ENCODE assay signal across 8 mouse cellular contexts in genomic region chr12:44209824-44210752, GRCm38 (mm10). TPM values are rescaled to one million over a fixed set of nuclear protein-coding genes. Genes with fewer than 3 reads are reported as not detected.
A peak's percentile ranks its signal among the peaks of the same experiment; 100 is the strongest.
DNase-seq lines count a peak whose midpoint lies in the region; ATAC-seq and TF ChIP-seq lines count a peak whose summit lies in the region.

Gene Dnajb9, minus strand, starts transcription at chr12:44210326.

- ATAC-seq in forebrain, postnatal 0 days: peak; percentile 98
- ATAC-seq in lung, embryonic 15.5 days (ENCODE audit: borderline replicate concordance, extremely low read depth, low FRiP score, low TSS enrichment): peak; percentile 100

- peaks cover 6 to 8% of the 10 kb centered on the region in 2 experiments for H3K36me3 ChIP-seq in MEL (ENCODE audit: control insufficient read depth in 1 of 2, insufficient read depth in 2 of 2, low read length in 2 of 2)
- H3K36me3 ChIP-seq in forebrain, postnatal 0 days (ENCODE audit: insufficient read depth): peaks cover 4% of the 10 kb centered on the region
- peaks cover 4% of the 10 kb centered on the region; the same call in 1 of the 2 replicates for H3K36me3 ChIP-seq in lung, embryonic 15.5 days

- no peaks in the 10 kb centered on the region for H3K9me3 ChIP-seq in MEL (replicated peaks; ENCODE audit: insufficient read depth, low read length)
- H3K9me3 ChIP-seq in forebrain, postnatal 0 days (ENCODE audit: low read length): no peaks in the 10 kb centered on the region
- H3K9me3 ChIP-seq in lung, embryonic 15.5 days: no peaks in the 10 kb centered on the region

- peaks cover 2% of the 10 kb centered on the region; the same call in 1 of the 2 replicates for H3K79me2 ChIP-seq in MEL (ENCODE audit: control insufficient read depth, insufficient read depth, low read length, poor library complexity)

- peak within 1 kb of the TSS; percentile 18 for H3K27ac ChIP-seq in MEL (ENCODE audit: control insufficient read depth, low read depth, low read length)
- peak within 1 kb of the TSS; percentile 72 for H3K27ac ChIP-seq in cerebellum, adult 2 months (ENCODE audit: insufficient read depth, low read length)
- H3K27ac ChIP-seq in forebrain, postnatal 0 days (ENCODE audit: low read depth, low read length): peak within 1 kb of the TSS; percentile 90
- peak within 1 kb of the TSS; percentile 76 for H3K27ac ChIP-seq in lung, embryonic 15.5 days

- peak within 1 kb of the TSS; percentile 85 for H3K4me2 ChIP-seq in forebrain, postnatal 0 days (ENCODE audit: low read depth)
- H3K4me2 ChIP-seq in lung, embryonic 15.5 days: peak within 1 kb of the TSS; percentile 67

- no peak for TF ChIP-seq RAD21 in MEL (IDR thresholded peaks at IDR 0.05; ENCODE audit: low read depth, low read length)

- H3K4me3 ChIP-seq in MEL (ENCODE audit: control insufficient read depth in 1 of 2, insufficient read depth in 1 of 2, low read depth in 2 of 2, low read length in 2 of 2): peak within 1 kb of the TSS; percentile 85 to 96
- peak within 1 kb of the TSS; percentile 72 for H3K4me3 ChIP-seq in cerebellum, adult 2 months (replicated peaks; ENCODE audit: insufficient read depth, low read depth, low read length)
- H3K4me3 ChIP-seq in forebrain, postnatal 0 days (ENCODE audit: low read depth, low read length): peak within 1 kb of the TSS; percentile 99
- H3K4me3 ChIP-seq in lung, embryonic 15.5 days: peak within 1 kb of the TSS; percentile 98

- peak in 1 of 2 experiments; percentile 57; a peak in 2 of 4 replicates for TF ChIP-seq EP300 in MEL (IDR thresholded peaks at IDR 0.05; ENCODE audit: low read depth in 1 of 2, low read length in 2 of 2)

- peaks cover 2 to 8% of the 10 kb centered on the region in 2 experiments; a peak in 3 of 4 replicates for H3K4me1 ChIP-seq in MEL (ENCODE audit: control insufficient read depth in 1 of 2, insufficient read depth in 2 of 2, low read length in 2 of 2)
- no peaks in the 10 kb centered on the region; the same call in 1 of the 2 replicates for H3K4me1 ChIP-seq in cerebellum, adult 2 months (ENCODE audit: control insufficient read depth, insufficient read depth, low read length)
- H3K4me1 ChIP-seq in forebrain, postnatal 0 days (ENCODE audit: insufficient read depth): 0 out of 2 replicates have a peak, but pooled peaks cover 12% of the 10 kb centered on the region
- peaks cover 5% of the 10 kb centered on the region; the same call in 1 of the 2 replicates for H3K4me1 ChIP-seq in lung, embryonic 15.5 days

- H3K9ac ChIP-seq in MEL (ENCODE audit: control insufficient read depth, low read depth, low read length, poor library complexity, severe bottlenecking): peak within 1 kb of the TSS; percentile 82
- H3K9ac ChIP-seq in forebrain, postnatal 0 days: peak within 1 kb of the TSS; percentile 89
- peak within 1 kb of the TSS; percentile 93 for H3K9ac ChIP-seq in lung, embryonic 15.5 days

- peak; percentile 71 to 87 for TF ChIP-seq POLR2A in MEL (IDR thresholded peaks at IDR 0.05; ENCODE audit: control insufficient read depth in 1 of 2, insufficient read depth in 1 of 2, low read depth in 1 of 2, low read length in 2 of 2, poor library complexity in 1 of 2)
- TF ChIP-seq POLR2A in cerebellum, adult 2 months (IDR thresholded peaks at IDR 0.05; ENCODE audit: borderline replicate concordance, insufficient read depth, low read length): peak; percentile 99

- WGBS in cerebellum, adult 2 months: under 1% methylated on average over 77 of the region's 77 CpGs
- under 1% methylated on average over 77 of the region's 77 CpGs for WGBS in forebrain, postnatal 0 days
- under 1% methylated on average over 77 of the region's 77 CpGs for WGBS in lung, embryonic 15.5 days

- peak; percentile 94 for DNase-seq in MEL (ENCODE audit: low read depth, low spot score)
- DNase-seq in cerebellum, adult 2 months: peak; percentile 100
- DNase-seq in forebrain, postnatal 0 days: peak; percentile 100
- DNase-seq in heart, postnatal 4 days: peak; percentile 100
- peak; percentile 100 for DNase-seq in layer of hippocampus, adult 8-10 months (ENCODE audit: low spot score in 2 of 2)
- DNase-seq in ovary, adult 18-20 months (ENCODE audit: low spot score): peak; percentile 99
- peak; percentile 100 for DNase-seq in thymus, postnatal 0 days (ENCODE audit: low spot score)

- no peaks in the 10 kb centered on the region for H3K27me3 ChIP-seq in MEL (ENCODE audit: control insufficient read depth in 1 of 2, insufficient read depth in 2 of 2, low read length in 2 of 2)
- H3K27me3 ChIP-seq in cerebellum, adult 2 months (ENCODE audit: control insufficient read depth, insufficient read depth, low read length): no peaks in the 10 kb centered on the region
- H3K27me3 ChIP-seq in forebrain, postnatal 0 days (ENCODE audit: insufficient read depth, low read length): no peaks in the 10 kb centered on the region
- no peaks in the 10 kb centered on the region for H3K27me3 ChIP-seq in lung, embryonic 15.5 days

- TF ChIP-seq CTCF in MEL (IDR thresholded peaks at IDR 0.05 in 2 of 3, conservative IDR thresholded peaks at IDR 0.05 in 1 of 3; ENCODE audit: control insufficient read depth in 1 of 3, insufficient read depth in 1 of 3, low read depth in 2 of 3, low read length in 3 of 3, poor library complexity in 1 of 3, severe bottlenecking in 1 of 3): no peak
- TF ChIP-seq CTCF in cerebellum, adult 2 months (IDR thresholded peaks at IDR 0.05; ENCODE audit: borderline replicate concordance, insufficient read depth, low read depth, low read length): peak; percentile 59; the same call in 1 of the 2 replicates
- TF ChIP-seq CTCF in forebrain, postnatal 0 days (IDR thresholded peaks at IDR 0.05; ENCODE audit: low read depth): peak; percentile 81

TF ChIP-seq in MEL, 35 proteins besides CTCF, POLR2A, EP300 and RAD21:
- TF ChIP-seq MYC (IDR thresholded peaks at IDR 0.05; ENCODE audit: low read depth, low read length): 0 out of 2 replicates have a peak, but pooled peaks have one; percentile 53
- peak; percentile 52 for TF ChIP-seq MXI1 (IDR thresholded peaks at IDR 0.05; ENCODE audit: low read depth, low read length)
- no peak for TF ChIP-seq ZMIZ1 (IDR thresholded peaks at IDR 0.05; ENCODE audit: low read depth, low read length)
- no peak for TF ChIP-seq GABPA (IDR thresholded peaks at IDR 0.05; ENCODE audit: low read depth, low read length)
- peak; percentile 41 to 72; a peak in 3 of 4 replicates for TF ChIP-seq USF2 (IDR thresholded peaks at IDR 0.05; ENCODE audit: borderline replicate concordance in 1 of 2, insufficient read depth in 1 of 2, low read depth in 1 of 2, low read length in 2 of 2)
- no peak for TF ChIP-seq JUND (IDR thresholded peaks at IDR 0.05; ENCODE audit: low read depth, low read length)
- TF ChIP-seq MAFK (IDR thresholded peaks at IDR 0.05; ENCODE audit: borderline replicate concordance, low read depth, low read length): no peak
- TF ChIP-seq USF1 (IDR thresholded peaks at IDR 0.05; ENCODE audit: low read depth, low read length): peak; percentile 94
- TF ChIP-seq POLR2AphosphoS2 (IDR thresholded peaks at IDR 0.05; ENCODE audit: low read length): no peak
- TF ChIP-seq TAL1 (IDR thresholded peaks at IDR 0.05; ENCODE audit: low read length): no peak
- TF ChIP-seq MAX (IDR thresholded peaks at IDR 0.05; ENCODE audit: low read length): peak; percentile 98
- TF ChIP-seq TBP (IDR thresholded peaks at IDR 0.05; ENCODE audit: low read depth, low read length): peak; percentile 86
- TF ChIP-seq ETS1 (IDR thresholded peaks at IDR 0.05; ENCODE audit: low read depth, low read length): 0 out of 2 replicates have a peak, but pooled peaks have one; percentile 7
- peak; percentile 70 for TF ChIP-seq NELFE (IDR thresholded peaks at IDR 0.05; ENCODE audit: low read depth, low read length)
- peak; percentile 73 for TF ChIP-seq HCFC1 (IDR thresholded peaks at IDR 0.05; ENCODE audit: low read depth, low read length)
- peak; percentile 71 for TF ChIP-seq MYB (IDR thresholded peaks at IDR 0.05; ENCODE audit: low read depth, low read length)
- TF ChIP-seq SIN3A (IDR thresholded peaks at IDR 0.05; ENCODE audit: low read length): peak; percentile 88
- TF ChIP-seq ELF1 (IDR thresholded peaks at IDR 0.05; ENCODE audit: low read depth, low read length): peak; percentile 86
- TF ChIP-seq KAT2A (conservative IDR thresholded peaks at IDR 0.05; ENCODE audit: low read depth, low read length): no peak; the same call in 1 of the 2 replicates

RNA-seq across cellular contexts. Expression of gene Dnajb9, which starts in this region (rescaled TPM):
- total RNA-seq in MEL (2012; rRNA removed): 1.5 and 1.7 TPM in 2 replicates
- 1 to 10 TPM in 1 of 2 experiments, not detected in 1; 3.1 TPM for polyA plus RNA-seq in MEL (2012; ENCODE audit: insufficient read depth in 1 of 2, insufficient read length in 2 of 2, low read depth in 1 of 2, low replicate concordance in 2 of 2, missing spikeins in 1 of 2)
- polyA plus RNA-seq in cerebellum, adult 2 months (2012; rRNA removed): 24.5 and 26.4 TPM in 2 replicates
- 19.9 and 22.0 TPM in 2 replicates for total RNA-seq in forebrain, postnatal 0 days (2014; rRNA removed)
- polyA plus RNA-seq in forebrain, postnatal 0 days (2015; fragmentation: Nextera tagmentation; extraction: Ambion mirVana): 33.6 and 36.0 TPM in 2 replicates
- total RNA-seq in heart, postnatal 4 days (2021): 10 to 100 TPM; 14.2 to 15.9 TPM
- total RNA-seq in layer of hippocampus, adult 8-10 months (2022): 10 to 100 TPM; 38.3 to 45.0 (median 38.6) TPM
- polyA plus RNA-seq in lung, embryonic 15.5 days (2015; fragmentation: Nextera tagmentation; extraction: Ambion mirVana): 21.8 and 22.1 TPM in 2 replicates
- polyA plus RNA-seq in thymus, postnatal 0 days (2015; fragmentation: Nextera tagmentation; extraction: Ambion mirVana): 20.0 and 23.9 TPM in 2 replicates

Comparison
In these comparisons a context has a peak if more than half of its experiments do, and no peak if none do; other contexts are left out.
1. Peak in every context shown above with its lines: DNase-seq, ATAC-seq, H3K4me3 ChIP-seq and H3K27ac ChIP-seq.
2. H3K27ac ChIP-seq: peak in every context shown above with its lines; median percentile 90 in forebrain, postnatal 0 days; 76 in lung, embryonic 15.5 days; 72 in cerebellum, adult 2 months; 18 in MEL.
3. CTCF ChIP-seq: peak in cerebellum, adult 2 months (single experiment) and forebrain, postnatal 0 days (single experiment); none in MEL (0 of 3).